Mouse (Mus musculus): ENCODE data around the gene Elp1. TPM values are rescaled to one million over a fixed set of nuclear protein-coding genes. Genes with fewer than 3 reads are reported as not detected.
A peak's percentile ranks its signal among the peaks of the same experiment; 100 is the strongest.

Elp1 gene
- polyA plus RNA-seq, 1 experiment from 2014 or later = 38.0 TPM

- H3K4me1 ChIP-seq (ENCODE audit: control insufficient read depth, insufficient read depth, low read length) = no peaks in the 10 kb centered on the region
- no peaks in the 10 kb centered on the region for H3K9me3 ChIP-seq (replicated peaks; ENCODE audit: control insufficient read depth, low read length)
- no peak overlapping the region for H3K4me3 ChIP-seq (ENCODE audit: low read depth, low read length)
- no peak for ATAC-seq (replicated peaks; ENCODE audit: insufficient number of reproducible peaks, low FRiP score, low TSS enrichment)
- no peak overlapping the region for H3K4me2 ChIP-seq
- peaks cover 7% of the 10 kb centered on the region for H3K36me3 ChIP-seq (ENCODE audit: control insufficient read depth, insufficient read depth, low read length)
- no peaks in the 10 kb centered on the region for H3K27me3 ChIP-seq (ENCODE audit: control insufficient read depth, insufficient read depth, low read length)
- 78% methylated on average over 3 of the region's 3 CpGs for WGBS (ENCODE audit: insufficient replicate concordance)
- no peak overlapping the region for H3K27ac ChIP-seq (ENCODE audit: low read depth, low read length)
- H3K9ac ChIP-seq (ENCODE audit: low read depth, low read length) = no peak overlapping the region
Measured at GRCm38 (mm10) chr4:56840297-56840696, 38.2 kb upstream of the Elp1 start.

- Histone ChIP-seq H3K4me1 (ENCODE audit: control insufficient read depth, insufficient read depth, low read length) (no peaks in the 10 kb centered on the region), H3K27ac (ENCODE audit: low read depth, low read length) (no peak overlapping the region), H3K36me3 (ENCODE audit: control insufficient read depth, insufficient read depth, low read length) (peaks cover 3% of the 10 kb centered on the region; the same call in 1 of the 2 replicates), H3K9me3 (replicated peaks; ENCODE audit: control insufficient read depth, low read length) (no peaks in the 10 kb centered on the region), H3K4me3 (ENCODE audit: low read depth, low read length) (no peak overlapping the region), H3K4me2 (no peak overlapping the region), H3K27me3 (ENCODE audit: control insufficient read depth, insufficient read depth, low read length) (no peaks in the 10 kb centered on the region), H3K9ac (ENCODE audit: low read depth, low read length) (no peak overlapping the region)
- ATAC-seq (replicated peaks; ENCODE audit: insufficient number of reproducible peaks, low FRiP score, low TSS enrichment) = no peak
- 63% methylated on average over 6 of the region's 6 CpGs for WGBS (ENCODE audit: insufficient replicate concordance)
Measured at GRCm38 (mm10) chr4:56837661-56838060, 35.5 kb upstream of the Elp1 start.

DNA sequence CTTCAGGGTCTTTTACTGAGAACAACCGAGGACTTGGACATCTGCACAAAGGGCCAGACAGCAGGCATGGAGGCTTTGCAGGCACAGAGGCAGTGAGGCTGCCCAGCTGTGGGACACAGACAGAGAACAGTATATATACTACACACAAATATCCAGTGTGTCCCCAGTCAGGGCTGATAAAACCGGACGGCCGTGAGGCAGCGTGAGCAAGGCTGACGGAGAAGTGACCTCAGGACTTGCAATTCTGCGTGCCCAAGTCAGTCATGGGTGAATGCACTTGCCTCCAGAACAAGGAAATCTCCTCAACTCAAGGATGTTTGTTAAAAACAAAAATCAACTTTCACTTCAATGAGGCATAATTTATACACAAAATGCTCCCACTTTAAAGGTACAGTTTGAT lies 29.9 kb upstream of the Elp1 start:
- Histone ChIP-seq H3K4me1 (ENCODE audit: control insufficient read depth, insufficient read depth, low read length) (peaks cover 7% of the 10 kb centered on the region; the same call in 1 of the 2 replicates), H3K27ac (ENCODE audit: low read depth, low read length) (no peak overlapping the region), H3K27me3 (ENCODE audit: control insufficient read depth, insufficient read depth, low read length) (no peaks in the 10 kb centered on the region), H3K4me3 (ENCODE audit: low read depth, low read length) (no peak overlapping the region), H3K9me3 (replicated peaks; ENCODE audit: control insufficient read depth, low read length) (no peaks in the 10 kb centered on the region), H3K9ac (ENCODE audit: low read depth, low read length) (no peak overlapping the region), H3K36me3 (ENCODE audit: control insufficient read depth, insufficient read depth, low read length) (peaks cover 3% of the 10 kb centered on the region; the same call in 1 of the 2 replicates), H3K4me2 (no peak overlapping the region)
- 69% methylated on average over 7 of the region's 7 CpGs for WGBS (ENCODE audit: insufficient replicate concordance)
- no peak for ATAC-seq (replicated peaks; ENCODE audit: insufficient number of reproducible peaks, low FRiP score, low TSS enrichment)

DNA sequence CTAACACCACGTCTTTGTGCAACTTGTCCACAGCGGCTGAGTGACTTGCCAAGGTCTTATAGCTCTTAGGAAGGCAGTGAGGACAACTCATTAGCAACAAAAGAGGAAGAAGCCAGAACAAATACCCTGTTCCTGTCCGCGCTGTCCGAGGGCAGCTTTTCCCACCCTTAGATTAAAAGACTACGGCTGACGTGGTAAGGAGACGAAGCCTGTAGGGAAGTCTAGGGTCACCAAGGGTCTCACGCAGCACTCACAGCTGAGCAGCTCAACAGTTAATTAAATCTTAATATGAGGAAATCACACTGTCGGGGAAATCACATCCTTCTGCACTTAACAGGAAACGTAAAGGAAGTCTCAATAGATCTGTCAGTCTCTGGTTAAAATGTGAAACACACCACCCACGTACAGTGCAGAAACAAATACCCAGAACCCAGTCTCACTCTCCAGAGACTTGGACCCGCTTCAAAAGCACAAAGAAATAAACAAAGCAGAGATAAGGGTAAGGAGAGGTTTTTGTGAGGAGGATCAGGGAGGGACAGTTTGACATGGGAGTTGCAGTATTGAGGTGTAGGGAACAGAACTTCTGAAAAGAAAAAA lies 29.0 kb upstream of the Elp1 start:
- 52% methylated on average over 13 of the region's 13 CpGs for WGBS (ENCODE audit: insufficient replicate concordance)
- peaks cover 7% of the 10 kb centered on the region; the same call in 1 of the 2 replicates for H3K4me1 ChIP-seq (ENCODE audit: control insufficient read depth, insufficient read depth, low read length)
- H3K9me3 ChIP-seq (replicated peaks; ENCODE audit: control insufficient read depth, low read length) = no peaks in the 10 kb centered on the region
- H3K27ac ChIP-seq (ENCODE audit: low read depth, low read length) = peak overlapping the region; percentile 35; the same call in 1 of the 2 replicates
- H3K4me3 ChIP-seq (ENCODE audit: low read depth, low read length) = no peak overlapping the region
- no peak overlapping the region for H3K9ac ChIP-seq (ENCODE audit: low read depth, low read length)
- ATAC-seq (replicated peaks; ENCODE audit: insufficient number of reproducible peaks, low FRiP score, low TSS enrichment) = no peak; the same call in 1 of the 2 replicates
- H3K36me3 ChIP-seq (ENCODE audit: control insufficient read depth, insufficient read depth, low read length) = no peaks in the 10 kb centered on the region
- peak overlapping the region; percentile 14; the same call in 1 of the 2 replicates for H3K4me2 ChIP-seq
- H3K27me3 ChIP-seq (ENCODE audit: control insufficient read depth, insufficient read depth, low read length) = no peaks in the 10 kb centered on the region

- ATAC-seq (replicated peaks; ENCODE audit: insufficient number of reproducible peaks, low FRiP score, low TSS enrichment) = no peak
- peaks cover 7% of the 10 kb centered on the region; the same call in 1 of the 2 replicates for H3K4me1 ChIP-seq (ENCODE audit: control insufficient read depth, insufficient read depth, low read length)
Measured at GRCm38 (mm10) chr4:56829511-56829921, 27.4 kb upstream of the Elp1 start.

DNA sequence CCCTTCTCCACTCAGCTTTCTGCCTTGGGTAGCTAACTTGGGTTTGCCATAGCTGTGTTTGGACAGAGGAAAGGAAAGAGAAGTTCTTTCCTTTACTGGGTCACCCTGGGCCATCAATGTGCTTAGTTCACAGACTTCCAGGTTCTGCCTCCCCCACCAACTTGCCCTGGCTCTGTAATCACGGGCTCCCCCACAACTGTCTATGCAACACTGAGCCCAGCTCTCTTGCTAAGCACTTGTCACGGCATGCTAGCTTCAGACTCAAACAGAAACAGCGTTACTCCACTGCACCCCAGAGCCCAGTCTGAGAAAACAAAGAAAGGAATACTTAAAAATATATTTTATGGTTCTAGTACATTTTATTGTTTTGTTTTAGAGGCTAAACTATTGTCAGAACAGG lies 26.8 kb upstream of the Elp1 start:
- Histone ChIP-seq H3K36me3 (ENCODE audit: control insufficient read depth, insufficient read depth, low read length) (no peaks in the 10 kb centered on the region), H3K9me3 (replicated peaks; ENCODE audit: control insufficient read depth, low read length) (no peaks in the 10 kb centered on the region), H3K27me3 (ENCODE audit: control insufficient read depth, insufficient read depth, low read length) (no peaks in the 10 kb centered on the region), H3K4me2 (no peak overlapping the region), H3K9ac (ENCODE audit: low read depth, low read length) (no peak overlapping the region), H3K4me3 (ENCODE audit: low read depth, low read length) (no peak overlapping the region), H3K4me1 (ENCODE audit: control insufficient read depth, insufficient read depth, low read length) (peaks cover 7% of the 10 kb centered on the region; the same call in 1 of the 2 replicates), H3K27ac (ENCODE audit: low read depth, low read length) (no peak overlapping the region)
- no peak for ATAC-seq (replicated peaks; ENCODE audit: insufficient number of reproducible peaks, low FRiP score, low TSS enrichment)
- 85% methylated on average over 3 of the region's 3 CpGs for WGBS (ENCODE audit: insufficient replicate concordance)

More at GRCm38 (mm10) chr4:56829511-56829921, 27.4 kb upstream of the Elp1 start:
- Histone ChIP-seq H3K27ac (ENCODE audit: low read depth, low read length) (no peak overlapping the region), H3K4me2 (no peak overlapping the region), H3K27me3 (ENCODE audit: control insufficient read depth, insufficient read depth, low read length) (no peaks in the 10 kb centered on the region), H3K9me3 (replicated peaks; ENCODE audit: control insufficient read depth, low read length) (no peaks in the 10 kb centered on the region), H3K9ac (ENCODE audit: low read depth, low read length) (no peak overlapping the region), H3K4me3 (ENCODE audit: low read depth, low read length) (no peak overlapping the region), H3K36me3 (ENCODE audit: control insufficient read depth, insufficient read depth, low read length) (no peaks in the 10 kb centered on the region)
- 58% methylated on average over 7 of the region's 7 CpGs for WGBS (ENCODE audit: insufficient replicate concordance)

DNA sequence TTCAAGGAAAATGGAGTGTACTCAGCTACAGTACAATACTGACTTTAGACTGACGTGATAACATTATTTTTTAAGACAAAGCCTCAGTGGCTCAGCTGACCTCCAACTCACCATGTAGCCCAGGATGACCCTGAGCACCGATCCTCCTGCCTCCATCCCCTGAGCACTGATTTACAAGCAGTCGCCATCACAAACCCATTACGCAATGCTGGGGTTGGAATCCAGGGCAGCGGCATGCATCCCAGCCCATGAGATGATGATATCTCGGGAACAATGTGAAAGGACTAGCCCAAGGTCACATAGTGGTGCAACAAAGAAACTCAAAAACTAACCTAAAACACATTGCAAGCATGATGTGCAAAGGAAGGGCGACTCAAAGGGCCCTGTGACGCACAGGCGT lies 22.1 kb upstream of the Elp1 start:
- H3K9me3 ChIP-seq (replicated peaks; ENCODE audit: control insufficient read depth, low read length) = no peaks in the 10 kb centered on the region
- H3K4me1 ChIP-seq (ENCODE audit: control insufficient read depth, insufficient read depth, low read length) = no peaks in the 10 kb centered on the region
- WGBS (ENCODE audit: insufficient replicate concordance) = 88% methylated on average over 9 of the region's 9 CpGs
- H3K4me3 ChIP-seq (ENCODE audit: low read depth, low read length) = no peak overlapping the region
- no peak overlapping the region for H3K27ac ChIP-seq (ENCODE audit: low read depth, low read length)
- no peak for ATAC-seq (replicated peaks; ENCODE audit: insufficient number of reproducible peaks, low FRiP score, low TSS enrichment)
- H3K36me3 ChIP-seq (ENCODE audit: control insufficient read depth, insufficient read depth, low read length) = no peaks in the 10 kb centered on the region
- H3K27me3 ChIP-seq (ENCODE audit: control insufficient read depth, insufficient read depth, low read length) = no peaks in the 10 kb centered on the region
- no peak overlapping the region for H3K4me2 ChIP-seq
- no peak overlapping the region for H3K9ac ChIP-seq (ENCODE audit: low read depth, low read length)

GRCm38 (mm10) chr4:56820017-56820550 lies 18.0 kb upstream of the Elp1 start:
- H3K9me3 ChIP-seq (replicated peaks; ENCODE audit: control insufficient read depth, low read length) = no peaks in the 10 kb centered on the region
- H3K4me3 ChIP-seq (ENCODE audit: low read depth, low read length) = no peak overlapping the region
- ATAC-seq (replicated peaks; ENCODE audit: insufficient number of reproducible peaks, low FRiP score, low TSS enrichment) = no peak
- H3K27ac ChIP-seq (ENCODE audit: low read depth, low read length) = no peak overlapping the region
- no peak overlapping the region for H3K4me2 ChIP-seq
- H3K4me1 ChIP-seq (ENCODE audit: control insufficient read depth, insufficient read depth, low read length) = no peaks in the 10 kb centered on the region
- no peak overlapping the region for H3K9ac ChIP-seq (ENCODE audit: low read depth, low read length)
- H3K36me3 ChIP-seq (ENCODE audit: control insufficient read depth, insufficient read depth, low read length) = no peaks in the 10 kb centered on the region
- H3K27me3 ChIP-seq (ENCODE audit: control insufficient read depth, insufficient read depth, low read length) = no peaks in the 10 kb centered on the region

GRCm38 (mm10) chr4:56815131-56815530 lies 13.0 kb upstream of the Elp1 start:
- 87% methylated on average over 8 of the region's 8 CpGs for WGBS (ENCODE audit: insufficient replicate concordance)

More at GRCm38 (mm10) chr4:56815131-56815530, 13.0 kb upstream of the Elp1 start:
- ATAC-seq (replicated peaks; ENCODE audit: insufficient number of reproducible peaks, low FRiP score, low TSS enrichment) = no peak
- Histone ChIP-seq H3K4me3 (ENCODE audit: low read depth, low read length) (no peak overlapping the region), H3K4me1 (ENCODE audit: control insufficient read depth, insufficient read depth, low read length) (no peaks in the 10 kb centered on the region), H3K27me3 (ENCODE audit: control insufficient read depth, insufficient read depth, low read length) (no peaks in the 10 kb centered on the region), H3K27ac (ENCODE audit: low read depth, low read length) (no peak overlapping the region), H3K9me3 (replicated peaks; ENCODE audit: control insufficient read depth, low read length) (no peaks in the 10 kb centered on the region), H3K4me2 (no peak overlapping the region), H3K36me3 (ENCODE audit: control insufficient read depth, insufficient read depth, low read length) (no peaks in the 10 kb centered on the region), H3K9ac (ENCODE audit: low read depth, low read length) (no peak overlapping the region)
